Mouse (Mus musculus) cerebellum, adult 2 months (tissue): ENCODE data around the gene Crcp. TPM values are rescaled to one million over a fixed set of nuclear protein-coding genes. Genes with fewer than 3 reads are reported as not detected.

Experiments used
- DNase-seq, 2 experiments: peaks; one replicate each; pipeline ENCODE4 v3.0.0; 2021
- H3K27ac ChIP-seq: fragments of 200-500 bp; 2 replicates; pipeline ENCODE4 v1.5.1; 2012; ENCODE audit warnings: low read length, control low read depth, inconsistent platforms; ENCODE audit not compliant: insufficient read depth
- H3K27me3 ChIP-seq: fragments of 200-500 bp; 2 replicates; pipeline ENCODE4 v1.6.1; 2012; ENCODE audit warnings: inconsistent platforms, mild to moderate bottlenecking, low read length, moderate library complexity; ENCODE audit not compliant: control insufficient read depth, insufficient read depth
- H3K4me1 ChIP-seq: fragments of 200-500 bp; 2 replicates; pipeline ENCODE4 v1.6.1; 2011; ENCODE audit warnings: low read length; ENCODE audit not compliant: control insufficient read depth, insufficient read depth
- H3K4me3 ChIP-seq: fragments of 200-500 bp; replicated peaks from 2 replicates; pipeline ENCODE3; 2011; ENCODE audit warnings: mild to moderate bottlenecking, low read depth, low read length, control low read depth; ENCODE audit not compliant: insufficient read depth
- CTCF ChIP-seq: fragments of 200-500 bp; IDR thresholded peaks from 2 replicates; pipeline ENCODE4 v1.5.1; 2011; ENCODE audit warnings: low read depth, mild to moderate bottlenecking, control low read depth, low read length, moderate library complexity, borderline replicate concordance; ENCODE audit not compliant: insufficient read depth
- POLR2A ChIP-seq: fragments of 200-500 bp; IDR thresholded peaks from 2 replicates; pipeline ENCODE4 v1.6.1; 2011; ENCODE audit warnings: low read length, control low read depth, borderline replicate concordance; ENCODE audit not compliant: insufficient read depth
- WGBS: fragments of 180-500 bp; shearing (Covaris S2); methylation state at CpG from one replicate; pipeline ENCODE4 v1.1.7; 2018; 5-methylcytosine and 5-hydroxymethylcytosine counted together
- polyA plus RNA-seq: library from polyadenylated mRNA; depleted of rRNA; stranded (reverse); fragments of >200 nt; gene quantifications from 2 replicates; pipeline ENCODE4 v1.2.3, GENCODE M21; 2012

Gene Crcp
- polyA plus RNA-seq, 1 experiment = 38.9 TPM

GRCm38 (mm10) chr5:130010961-130011360 lies 18.1 kb upstream of the Crcp start:
- Histone ChIP-seq H3K27me3 (no peaks in the 10 kb centered on the region), H3K4me1 (no peaks in the 10 kb centered on the region), H3K27ac (no peak overlapping the region), H3K4me3 (no peak overlapping the region)
- WGBS = 95% methylated on average over 5 of the region's 5 CpGs
- DNase-seq = no peak
- TF ChIP-seq POLR2A (no peak), CTCF (peak; percentile 49)

DNA sequence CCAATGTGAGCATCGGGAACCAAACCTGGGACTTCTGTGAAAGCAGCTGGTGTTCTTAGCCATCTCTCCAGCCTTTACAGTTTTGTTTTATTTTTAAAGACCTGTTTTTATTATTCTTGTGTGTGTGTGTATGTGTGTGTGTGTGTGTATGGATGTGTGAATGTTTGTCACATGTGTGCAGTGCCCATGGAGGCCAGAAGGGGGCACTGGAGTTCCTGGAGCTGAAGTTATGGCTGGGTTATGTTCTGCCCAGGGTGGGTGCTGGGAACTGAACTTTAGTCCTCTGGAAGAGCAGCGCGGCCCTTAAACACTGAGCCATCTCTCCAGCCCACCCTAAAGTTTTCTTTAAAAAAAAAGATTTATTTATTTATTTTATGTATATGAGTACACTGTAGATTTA lies 14.0 kb upstream of the Crcp start:
- Histone ChIP-seq H3K27ac (no peak overlapping the region), H3K4me1 (no peaks in the 10 kb centered on the region), H3K4me3 (no peak overlapping the region), H3K27me3 (no peaks in the 10 kb centered on the region)
- TF ChIP-seq CTCF (no peak), POLR2A (no peak)
- WGBS = over 99% methylated on average over 3 of the region's 3 CpGs
- no peak for DNase-seq

DNA sequence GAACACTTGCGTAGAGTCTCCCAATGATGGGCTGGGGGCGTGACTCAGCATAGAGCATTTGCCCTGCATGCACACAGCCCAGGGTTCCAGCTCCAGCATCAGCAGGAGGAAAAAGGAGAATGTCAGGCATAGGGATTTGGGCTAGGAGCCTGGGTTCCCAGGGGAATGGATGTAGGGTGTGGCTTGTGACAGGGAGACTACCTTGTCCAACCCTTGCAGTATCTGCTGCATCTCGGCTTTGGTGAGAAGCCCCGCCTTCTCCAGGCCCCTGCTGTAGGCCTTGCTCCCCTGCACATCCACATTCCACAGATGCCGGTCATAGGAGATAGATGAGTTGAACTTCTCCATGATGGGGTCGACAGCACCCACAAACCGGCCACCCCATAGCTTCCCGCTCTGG lies 9.6 kb upstream of the Crcp start:
- Histone ChIP-seq H3K4me1 (no peaks in the 10 kb centered on the region), H3K27ac (no peak overlapping the region), H3K4me3 (no peak overlapping the region), H3K27me3 (no peaks in the 10 kb centered on the region)
- DNase-seq = no peak
- no peak for TF ChIP-seq CTCF
- TF ChIP-seq POLR2A = no peak
- 84% methylated on average over 8 of the region's 8 CpGs for WGBS

DNA sequence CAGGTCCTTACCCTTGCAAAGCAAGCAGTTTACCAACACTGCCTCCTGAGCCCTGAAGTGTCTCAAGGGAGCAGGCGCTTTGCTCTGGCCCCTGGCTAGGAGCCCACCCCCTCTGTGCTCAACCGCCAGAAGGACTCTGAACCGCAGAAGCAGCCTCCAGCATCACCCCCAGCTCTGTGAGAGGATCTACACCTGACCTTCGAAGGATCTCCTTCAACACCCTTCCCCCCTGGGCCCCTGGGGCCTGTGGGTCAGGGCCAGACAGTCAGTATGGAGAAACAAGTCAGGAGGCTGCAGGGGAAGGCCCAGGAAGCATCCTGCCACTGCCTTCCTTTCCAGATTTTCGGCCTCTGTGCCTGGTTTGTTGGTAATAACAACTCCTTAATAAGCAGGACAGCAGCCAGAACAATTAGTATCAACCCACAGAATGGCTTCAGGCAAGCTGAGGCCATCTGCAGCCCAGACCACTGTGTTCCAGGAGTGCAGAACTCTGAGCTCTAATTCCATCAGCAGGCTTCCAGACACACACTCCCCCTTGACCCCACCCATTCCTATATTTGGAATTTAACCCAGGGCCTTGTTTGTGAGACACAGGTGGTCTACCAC lies 7.6 kb upstream of the Crcp start:
- peak in 1 of 2 experiments; percentile 48 for DNase-seq
- no peaks in the 10 kb centered on the region for H3K4me1 ChIP-seq
- no peaks in the 10 kb centered on the region for H3K27me3 ChIP-seq
- no peak for TF ChIP-seq CTCF
- TF ChIP-seq POLR2A = no peak
- no peak overlapping the region for H3K4me3 ChIP-seq
- no peak overlapping the region for H3K27ac ChIP-seq
- 34% methylated on average over 5 of the region's 5 CpGs for WGBS

DNA sequence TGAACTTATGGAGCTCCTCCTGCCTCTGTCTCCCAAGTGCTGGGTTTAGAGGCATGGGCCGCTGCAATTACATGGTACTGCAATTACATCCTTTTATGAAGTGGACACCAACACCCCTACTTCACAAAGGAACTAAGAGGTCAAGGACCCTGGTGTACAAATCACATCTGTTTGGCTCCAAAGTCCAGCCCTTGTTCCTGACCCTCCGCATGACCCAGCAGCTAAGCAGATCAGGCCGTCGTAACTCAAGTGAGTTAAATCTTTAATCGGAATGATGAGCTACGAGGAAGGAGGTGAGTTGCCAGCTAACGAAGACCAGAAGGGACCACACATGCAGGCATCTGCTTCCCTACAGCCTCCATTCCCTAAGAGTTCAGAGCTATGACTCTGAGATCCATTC lies 6.7 kb upstream of the Crcp start:
- WGBS = 85% methylated on average over 7 of the region's 7 CpGs
- no peak for TF ChIP-seq POLR2A
- no peak for TF ChIP-seq CTCF
- H3K27me3 ChIP-seq = no peaks in the 10 kb centered on the region
- no peak for DNase-seq
- H3K4me3 ChIP-seq = no peak overlapping the region
- H3K4me1 ChIP-seq = no peaks in the 10 kb centered on the region
- no peak overlapping the region for H3K27ac ChIP-seq

DNA sequence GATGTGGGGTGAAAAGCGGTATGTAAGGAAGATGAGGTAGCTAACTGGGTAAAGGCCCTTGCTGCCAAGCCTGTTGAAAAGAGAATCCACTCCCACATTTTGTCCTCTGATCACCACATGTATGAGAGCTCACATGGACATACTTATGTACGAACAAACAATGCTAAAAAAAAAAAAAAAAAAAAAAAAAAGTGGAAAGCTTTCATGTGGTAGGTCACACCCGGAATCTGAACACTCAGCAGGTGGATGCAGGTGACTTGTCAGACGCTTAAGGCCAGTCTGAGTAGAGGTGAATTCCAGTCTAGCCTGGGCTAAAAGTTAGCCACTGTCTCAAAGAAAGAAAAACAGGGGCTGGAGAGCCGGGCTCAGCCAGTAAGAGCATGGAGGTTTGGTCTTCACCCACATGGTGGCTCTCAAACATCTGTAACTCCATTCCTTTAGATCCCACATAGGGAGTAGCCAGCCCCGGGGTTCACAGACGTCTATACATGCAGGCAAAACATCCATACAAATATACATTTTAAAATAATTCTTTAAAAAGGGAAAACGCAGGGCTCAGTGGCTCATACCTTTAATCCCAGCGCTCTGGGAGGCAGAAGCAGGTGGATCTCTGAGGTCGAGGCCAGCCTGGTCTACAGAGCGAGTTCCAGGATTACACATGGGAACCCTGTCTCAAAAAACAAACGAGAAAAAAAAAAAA lies 5.9 kb upstream of the Crcp start:
- TF ChIP-seq POLR2A (no peak), CTCF (no peak)
- H3K27ac ChIP-seq = no peak overlapping the region
- 39% methylated on average over 12 of the region's 12 CpGs for WGBS

GRCm38 (mm10) chr5:130023767-130024539 lies 5.1 kb upstream of the Crcp start:
- Histone ChIP-seq H3K27ac (no peak overlapping the region), H3K27me3 (no peaks in the 10 kb centered on the region), H3K4me1 (no peaks in the 10 kb centered on the region), H3K4me3 (peak overlapping the region; percentile 58)
- TF ChIP-seq CTCF (peak; percentile 87), POLR2A (peak; percentile 41; the same call in 1 of the 2 replicates)
- WGBS = under 1% methylated on average over 32 of the region's 32 CpGs
- peak; percentile 77 to 78 for DNase-seq

More for the DNA sequence above, 5.9 kb upstream of the Crcp start:
- Histone ChIP-seq H3K27me3 (no peaks in the 10 kb centered on the region), H3K4me3 (no peak overlapping the region), H3K4me1 (no peaks in the 10 kb centered on the region)
- DNase-seq = no peak
